Mouse (Mus musculus) midbrain, embryonic 13.5 days (tissue): ENCODE measurements around the gene Zfp668. TPM values are rescaled to one million over a fixed set of nuclear protein-coding genes. Genes with fewer than 3 reads are reported as not detected.
"Not testable (repeated sequence)": the region's sequence is repeated elsewhere in the genome, so short reads cannot be mapped to it uniquely, and the experiment has no call there.

Experiments
- ATAC-seq: fragments of 200-750 bp; cut with Nextera tagmentation; 2 replicates; pipeline ENCODE4 v1.8.0; 2017; ENCODE audit warnings: mild to moderate bottlenecking, moderate TSS enrichment, moderate library complexity
- H3K27ac ChIP-seq: fragments of 300-500 bp; sonication (generic); 2 replicates; pipeline ENCODE4 v1.5.1; 2015; ENCODE audit warnings: inconsistent platforms, mild to moderate bottlenecking, moderate library complexity
- H3K27me3 ChIP-seq: fragments of 300-500 bp; sonication (generic); 2 replicates; pipeline ENCODE4 v1.6.1; 2015; ENCODE audit warnings: mild to moderate bottlenecking, inconsistent platforms
- H3K36me3 ChIP-seq: fragments of 300-500 bp; sonication (generic); 2 replicates; pipeline ENCODE4 v1.6.1; 2015; ENCODE audit warnings: mild to moderate bottlenecking, inconsistent platforms
- H3K4me1 ChIP-seq: fragments of 300-500 bp; sonication (generic); replicated peaks from 2 replicates; pipeline ENCODE4 v1.6.1; 2015; ENCODE audit warnings: inconsistent platforms
- H3K4me2 ChIP-seq: fragments of 300-500 bp; sonication (generic); replicated peaks from 2 replicates; pipeline ENCODE4 v1.6.1; 2015; ENCODE audit warnings: moderate library complexity, mild to moderate bottlenecking, inconsistent platforms
- H3K4me3 ChIP-seq: fragments of 300-500 bp; sonication (generic); replicated peaks from 2 replicates; pipeline ENCODE4 v1.5.1; 2015; ENCODE audit warnings: mild to moderate bottlenecking, inconsistent platforms
- H3K9ac ChIP-seq: fragments of 300-500 bp; sonication (generic); replicated peaks from 2 replicates; pipeline ENCODE4 v1.6.1; 2015; ENCODE audit warnings: mild to moderate bottlenecking, inconsistent platforms
- H3K9me3 ChIP-seq: fragments of 300-500 bp; sonication (generic); 2 replicates; pipeline ENCODE4 v1.6.1; 2016; ENCODE audit warnings: mild to moderate bottlenecking, inconsistent platforms
- WGBS: fragments of 180-500 bp; shearing (Covaris S2); methylation state at CpG from one replicate; pipeline ENCODE4 v1.1.7; 2015; 5-methylcytosine and 5-hydroxymethylcytosine counted together
- polyA plus RNA-seq: library from polyadenylated mRNA; unstranded; fragments of >200 nt; fragmentation: Nextera tagmentation; extraction: Ambion mirVana; gene quantifications from 2 replicates; pipeline ENCODE4 v1.2.1, GENCODE M21; 2015

The Zfp668 gene
- polyA plus RNA-seq, 1 experiment from 2014 or later: 45.6 TPM

- Histone ChIP-seq H3K9ac (no peak overlapping the region), H3K4me2 (no peak overlapping the region), H3K36me3 (peaks cover 44% of the 10 kb centered on the region), H3K27ac (no peak overlapping the region), H3K9me3 (no peaks in the 10 kb centered on the region), H3K4me3 (no peak overlapping the region), H3K4me1 (peaks cover 31% of the 10 kb centered on the region), H3K27me3 (no peaks in the 10 kb centered on the region)
- 94% methylated on average over 4 of the region's 4 CpGs for whole genome bisulfite sequencing
- ATAC-seq: no peak
Measured at GRCm38 (mm10) chr7:127908656-127909055, 32.0 kb upstream of the Zfp668 start.

DNA sequence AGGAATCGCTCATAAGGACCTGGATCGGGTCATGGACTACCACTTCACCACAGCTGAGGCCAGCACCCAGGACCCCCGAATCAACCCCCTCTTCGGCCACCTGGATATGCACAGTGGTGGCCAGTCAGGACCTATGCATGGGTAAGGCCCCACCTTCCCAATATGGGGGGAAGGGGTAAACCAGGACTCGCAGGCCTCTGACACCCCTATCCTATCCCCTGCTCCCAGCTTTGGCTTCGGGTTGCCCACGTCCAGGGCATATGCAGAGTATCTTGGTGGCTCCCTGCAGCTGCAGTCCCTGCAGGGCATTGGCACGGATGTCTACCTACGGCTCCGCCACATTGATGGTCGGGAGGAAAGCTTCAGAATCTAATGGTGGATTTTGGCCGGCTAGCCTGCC lies 31.3 kb upstream of the Zfp668 start:
- Histone ChIP-seq H3K4me3 (no peak overlapping the region), H3K36me3 (peaks cover 44% of the 10 kb centered on the region), H3K4me2 (no peak overlapping the region), H3K27ac (no peak overlapping the region), H3K9ac (no peak overlapping the region), H3K4me1 (peaks cover 26% of the 10 kb centered on the region), H3K9me3 (no peaks in the 10 kb centered on the region), H3K27me3 (no peaks in the 10 kb centered on the region)
- WGBS: 96% methylated on average over 12 of the region's 12 CpGs
- ATAC-seq: no peak

- WGBS: 9% methylated on average over 38 of the region's 38 CpGs
- peak within 1 kb of the TSS; percentile 87 for H3K4me2 ChIP-seq
- no peaks in the 10 kb centered on the region for H3K9me3 ChIP-seq
- H3K27ac ChIP-seq: peak within 1 kb of the TSS; percentile 78
- H3K4me1 ChIP-seq: peaks cover 18% of the 10 kb centered on the region
- H3K4me3 ChIP-seq: peak within 1 kb of the TSS; percentile 75
- H3K27me3 ChIP-seq: 0 out of 2 replicates have a peak, but pooled peaks cover 4% of the 10 kb centered on the region
- peak; percentile 95 for ATAC-seq
- peaks cover 36% of the 10 kb centered on the region for H3K36me3 ChIP-seq
- peak within 1 kb of the TSS; percentile 90 for H3K9ac ChIP-seq
Measured at GRCm38 (mm10) chr7:127903971-127904796, 27.6 kb upstream of the Zfp668 start, which contains the start of gene Bckdk. TSS of gene Bckdk (plus strand) at chr7:127904082.

DNA sequence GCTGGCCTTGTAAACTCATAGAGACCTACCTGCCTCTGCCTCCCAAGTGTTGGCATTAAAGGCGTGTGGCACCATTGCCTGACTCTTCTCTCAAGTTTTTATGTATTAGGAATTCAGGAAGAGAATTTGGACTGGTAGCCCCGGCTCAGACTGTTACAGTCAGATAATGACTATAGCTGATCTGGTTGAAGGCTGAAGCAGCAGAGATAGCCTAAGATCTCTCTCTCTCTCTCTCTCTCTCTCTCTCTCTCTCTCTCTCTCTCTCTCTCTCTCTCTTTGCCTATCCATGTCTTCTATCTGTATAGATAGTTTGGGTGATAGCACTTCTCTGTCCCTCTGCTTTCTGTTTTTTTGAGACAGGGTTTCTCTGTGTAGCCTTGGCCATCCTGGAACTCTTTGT lies 25.1 kb upstream of the Zfp668 start:
- no peak overlapping the region for H3K4me3 ChIP-seq
- ATAC-seq: no peak
- H3K27ac ChIP-seq: no peak overlapping the region
- H3K9me3 ChIP-seq: no peaks in the 10 kb centered on the region
- WGBS: 81% methylated on average over 2 of the region's 2 CpGs
- no peak overlapping the region for H3K9ac ChIP-seq
- H3K4me2 ChIP-seq: no peak overlapping the region
- H3K36me3 ChIP-seq: peaks cover 13% of the 10 kb centered on the region
- H3K27me3 ChIP-seq: 0 out of 2 replicates have a peak, but pooled peaks cover 5% of the 10 kb centered on the region
- H3K4me1 ChIP-seq: peaks cover 18% of the 10 kb centered on the region

DNA sequence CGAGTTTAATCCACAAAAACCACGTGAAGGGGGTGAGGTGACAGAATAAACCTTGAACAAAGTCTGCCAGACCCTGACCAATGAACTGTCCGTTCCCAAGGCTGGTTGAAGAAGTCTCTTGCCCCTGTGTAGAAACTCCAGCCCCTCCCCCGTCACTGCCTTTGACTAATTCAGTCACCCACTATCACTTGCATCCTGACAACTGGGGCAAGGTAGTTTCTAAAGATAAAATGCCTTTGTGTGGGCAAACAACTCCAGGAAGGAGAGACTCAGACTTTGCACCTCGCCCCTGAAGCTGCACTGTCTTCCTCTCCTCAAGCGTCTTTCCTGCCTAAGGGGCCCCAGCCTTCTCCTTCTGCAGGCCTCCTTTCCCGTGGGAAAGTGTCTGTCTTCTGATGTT lies 23.4 kb upstream of the Zfp668 start:
- Histone ChIP-seq H3K4me2 (no peak overlapping the region), H3K4me3 (no peak overlapping the region), H3K27me3 (0 out of 2 replicates have a peak, but pooled peaks cover 5% of the 10 kb centered on the region), H3K9ac (no peak overlapping the region), H3K9me3 (no peaks in the 10 kb centered on the region), H3K4me1 (peaks cover 11% of the 10 kb centered on the region), H3K36me3 (no peaks in the 10 kb centered on the region), H3K27ac (no peak overlapping the region)
- WGBS: 51% methylated on average over 7 of the region's 7 CpGs
- ATAC-seq: no peak

DNA sequence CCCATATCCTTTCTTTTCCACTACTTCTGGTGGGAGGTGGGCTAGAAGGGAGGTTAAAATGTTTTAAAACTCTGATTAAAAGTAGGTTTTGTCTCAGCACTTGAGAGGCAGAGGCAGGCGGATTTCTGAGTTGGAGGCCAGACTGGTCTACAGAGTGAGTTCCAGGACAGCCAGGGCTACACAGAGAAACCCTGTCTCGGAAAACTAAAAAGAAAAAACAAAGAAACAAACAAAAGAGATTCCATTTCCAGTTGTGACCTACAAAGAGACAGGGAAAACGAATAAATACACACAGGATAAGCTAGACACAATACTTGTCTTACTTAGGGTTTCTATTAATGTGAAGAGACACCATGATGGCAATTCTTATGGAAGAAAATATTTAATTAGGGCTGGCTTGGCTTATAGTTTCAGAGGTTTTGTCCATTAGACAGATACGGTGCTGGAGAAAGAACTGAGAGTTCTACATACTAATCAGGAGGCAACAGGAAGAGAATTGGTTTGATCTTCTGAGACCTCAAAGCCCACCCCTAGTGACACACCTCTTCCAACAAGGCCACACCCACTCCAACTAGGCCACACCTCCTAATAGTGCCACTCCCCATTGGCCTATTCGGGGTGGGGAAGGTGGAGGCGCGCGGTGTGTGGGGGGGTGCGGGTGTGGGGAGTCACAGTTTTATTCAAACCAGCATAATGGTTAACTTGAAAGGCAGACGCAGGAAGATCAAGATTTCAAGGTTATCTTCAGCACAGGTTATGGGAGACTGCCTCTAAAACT lies 21.7 kb upstream of the Zfp668 start:
- Histone ChIP-seq H3K36me3 (peaks cover 2% of the 10 kb centered on the region; the same call in 1 of the 2 replicates), H3K9ac (no peak overlapping the region), H3K9me3 (no peaks in the 10 kb centered on the region), H3K27me3 (0 out of 2 replicates have a peak, but pooled peaks cover 5% of the 10 kb centered on the region), H3K4me1 (peaks cover 10% of the 10 kb centered on the region), H3K4me3 (no peak overlapping the region), H3K4me2 (no peak overlapping the region), H3K27ac (no peak overlapping the region)
- no peak for ATAC-seq
- 39% methylated on average over 10 of the region's 10 CpGs for WGBS

GRCm38 (mm10) chr7:127897542-127897941 lies 20.9 kb upstream of the Zfp668 start:
- 0 out of 2 replicates have a peak, but pooled peaks cover 5% of the 10 kb centered on the region for H3K27me3 ChIP-seq

GRCm38 (mm10) chr7:127896384-127896783 lies 19.8 kb upstream of the Zfp668 start:
- H3K9ac ChIP-seq: no peak overlapping the region
- no peak for ATAC-seq
- H3K9me3 ChIP-seq: no peaks in the 10 kb centered on the region
- H3K27ac ChIP-seq: no peak overlapping the region
- H3K36me3 ChIP-seq: peaks cover 10% of the 10 kb centered on the region
- peaks cover 10% of the 10 kb centered on the region for H3K4me1 ChIP-seq
- WGBS: 58% methylated on average over 13 of the region's 13 CpGs
- H3K27me3 ChIP-seq: 0 out of 2 replicates have a peak, but pooled peaks cover 5% of the 10 kb centered on the region
- no peak overlapping the region for H3K4me3 ChIP-seq
- H3K4me2 ChIP-seq: no peak overlapping the region

More at GRCm38 (mm10) chr7:127897542-127897941, 20.9 kb upstream of the Zfp668 start:
- Histone ChIP-seq H3K36me3 (peaks cover 10% of the 10 kb centered on the region), H3K4me2 (no peak overlapping the region), H3K9me3 (no peaks in the 10 kb centered on the region), H3K27ac (no peak overlapping the region), H3K4me1 (peaks cover 10% of the 10 kb centered on the region), H3K4me3 (no peak overlapping the region), H3K9ac (no peak overlapping the region)
- no peak for ATAC-seq
- WGBS: 88% methylated on average over 7 of the region's 7 CpGs

DNA sequence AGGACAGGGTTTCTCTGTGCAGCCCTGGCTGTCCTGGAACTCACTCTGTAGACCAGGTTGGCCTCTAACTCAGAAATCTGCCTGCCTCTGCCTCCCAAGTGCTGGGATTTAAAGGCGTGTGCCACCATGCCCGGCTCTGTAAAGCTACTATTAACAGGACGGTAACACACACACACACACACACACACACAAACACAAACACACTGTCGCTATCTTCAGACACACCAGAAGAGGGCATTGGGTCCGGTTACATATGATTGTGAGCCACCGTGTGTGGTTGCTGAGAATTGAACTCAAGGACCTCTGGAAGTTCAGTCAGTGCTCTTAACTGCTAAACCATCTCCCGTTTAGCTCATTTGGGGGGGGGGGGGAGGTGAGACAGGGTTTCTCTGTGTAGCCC lies 19.3 kb upstream of the Zfp668 start:
- Histone ChIP-seq H3K4me1 (peaks cover 10% of the 10 kb centered on the region), H3K4me3 (peak overlapping the region; percentile 59; the same call in 1 of the 2 replicates), H3K4me2 (peak overlapping the region; percentile 76), H3K36me3 (peaks cover 10% of the 10 kb centered on the region)
- H3K9me3 ChIP-seq, H3K9ac ChIP-seq, H3K27me3 ChIP-seq, H3K27ac ChIP-seq: not testable (repeated sequence)
- 73% methylated on average over 7 of the region's 7 CpGs for WGBS
- ATAC-seq: peak; percentile 51

- H3K4me3 ChIP-seq: peak within 1 kb of the TSS; percentile 59
- under 1% methylated on average over 26 of the region's 26 CpGs for WGBS
- peak within 1 kb of the TSS; percentile 76 for H3K4me2 ChIP-seq
- H3K4me1 ChIP-seq: peaks cover 10% of the 10 kb centered on the region
- no peaks in the 10 kb centered on the region for H3K9me3 ChIP-seq
- H3K27ac ChIP-seq: peak within 1 kb of the TSS; percentile 76
- H3K27me3 ChIP-seq: 0 out of 2 replicates have a peak, but pooled peaks cover 5% of the 10 kb centered on the region
- ATAC-seq: peak; percentile 99
- H3K9ac ChIP-seq: peak within 1 kb of the TSS; percentile 73
- peaks cover 15% of the 10 kb centered on the region for H3K36me3 ChIP-seq
Measured at GRCm38 (mm10) chr7:127895442-127895841, 18.8 kb upstream of the Zfp668 start, which contains the start of the genes Gm21974 and Vkorc1. TSS of gene Gm21974 (minus strand) at chr7:127895454. TSS of gene Vkorc1 (minus strand) at chr7:127895617.

DNA sequence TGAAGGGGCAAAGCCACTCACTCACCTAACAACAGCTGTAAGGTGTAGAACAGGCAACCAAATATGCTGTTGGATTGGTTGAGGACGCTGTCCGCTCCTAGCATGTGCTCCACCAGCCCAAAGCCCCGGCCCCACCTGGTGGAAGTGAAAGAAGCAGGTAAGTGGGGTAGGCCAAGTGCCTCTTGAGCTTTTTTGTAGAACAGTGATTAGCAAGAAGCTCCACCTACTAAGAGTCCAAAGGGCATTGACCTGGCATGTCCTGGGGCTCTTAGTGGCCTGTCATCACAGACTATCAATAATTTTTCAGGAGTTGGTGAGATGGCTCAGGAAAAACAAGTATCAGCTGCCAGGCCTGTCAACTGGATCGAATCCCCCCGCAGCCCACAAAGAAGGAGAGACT lies 17.9 kb upstream of the Zfp668 start:
- H3K4me1 ChIP-seq: peaks cover 10% of the 10 kb centered on the region
- no peak for ATAC-seq
- no peak overlapping the region for H3K27ac ChIP-seq
- peaks cover 24% of the 10 kb centered on the region for H3K36me3 ChIP-seq
- 90% methylated on average over 5 of the region's 5 CpGs for WGBS
- H3K4me2 ChIP-seq: peak overlapping the region; percentile 76
- H3K9me3 ChIP-seq: no peaks in the 10 kb centered on the region
- H3K9ac ChIP-seq: peak overlapping the region; percentile 73
- H3K4me3 ChIP-seq: peak overlapping the region; percentile 59
- H3K27me3 ChIP-seq: 0 out of 2 replicates have a peak, but pooled peaks cover 3% of the 10 kb centered on the region

GRCm38 (mm10) chr7:127890798-127891197 lies 14.2 kb upstream of the Zfp668 start, which contains the start of gene Prss53:
TSS of gene Prss53 (minus strand) at chr7:127890970.
- H3K9ac ChIP-seq: no peak within 1 kb of the TSS
- H3K27ac ChIP-seq: no peak within 1 kb of the TSS
- H3K4me2 ChIP-seq: no peak within 1 kb of the TSS
- WGBS: 41% methylated on average over 4 of the region's 4 CpGs
- H3K9me3 ChIP-seq: no peaks in the 10 kb centered on the region
- H3K27me3 ChIP-seq: no peaks in the 10 kb centered on the region
- no peak for ATAC-seq
- no peak within 1 kb of the TSS for H3K4me3 ChIP-seq
- peaks cover 21% of the 10 kb centered on the region for H3K4me1 ChIP-seq
- peaks cover 61% of the 10 kb centered on the region for H3K36me3 ChIP-seq
